Mouse (Mus musculus) forebrain, embryonic 13.5 days (tissue): ENCODE data around the gene Tmprss3. TPM values are rescaled to one million over a fixed set of nuclear protein-coding genes. Genes with fewer than 3 reads are reported as not detected.

Experiments
- ATAC-seq: fragments of 200-750 bp; cut with Nextera tagmentation; 2 replicates; pipeline ENCODE4 v1.8.0; 2017
- H3K27ac ChIP-seq: fragments of 300-500 bp; sonication (generic); 2 replicates; pipeline ENCODE4 v1.5.1; 2015; ENCODE audit warnings: inconsistent platforms, mild to moderate bottlenecking, moderate library complexity
- H3K27me3 ChIP-seq: fragments of 300-500 bp; sonication (generic); 2 replicates; pipeline ENCODE4 v1.6.1; 2015; ENCODE audit warnings: mild to moderate bottlenecking, inconsistent platforms
- H3K36me3 ChIP-seq: fragments of 300-500 bp; sonication (generic); 2 replicates; pipeline ENCODE4 v1.6.1; 2015; ENCODE audit warnings: mild to moderate bottlenecking, inconsistent platforms; ENCODE audit not compliant: poor library complexity, severe bottlenecking
- H3K4me1 ChIP-seq: fragments of 300-500 bp; sonication (generic); 2 replicates; pipeline ENCODE4 v1.6.1; 2015; ENCODE audit warnings: inconsistent platforms
- H3K4me2 ChIP-seq: fragments of 300-500 bp; sonication (generic); 2 replicates; pipeline ENCODE4 v1.6.1; 2015; ENCODE audit warnings: inconsistent platforms, mild to moderate bottlenecking, moderate library complexity
- H3K4me3 ChIP-seq: fragments of 300-500 bp; sonication (generic); 2 replicates; pipeline ENCODE4 v1.5.1; 2015; ENCODE audit warnings: mild to moderate bottlenecking, inconsistent platforms
- H3K9ac ChIP-seq: fragments of 300-500 bp; sonication (generic); 2 replicates; pipeline ENCODE4 v1.6.1; 2015; ENCODE audit warnings: mild to moderate bottlenecking, inconsistent platforms
- H3K9me3 ChIP-seq: fragments of 300-500 bp; sonication (generic); replicated peaks from 2 replicates; pipeline ENCODE4 v1.6.1; 2016; ENCODE audit warnings: inconsistent platforms
- WGBS: fragments of 180-500 bp; shearing (Covaris S2); methylation state at CpG from one replicate; pipeline ENCODE4 v1.1.7; 2015; 5-methylcytosine and 5-hydroxymethylcytosine counted together
- polyA plus RNA-seq: library from polyadenylated mRNA; unstranded; fragments of >200 nt; fragmentation: Nextera tagmentation; extraction: Ambion mirVana; gene quantifications from 2 replicates; pipeline ENCODE4 v1.2.1, GENCODE M21; 2015

The Tmprss3 gene
- polyA plus RNA-seq, 1 experiment from 2014 or later = not detected

- Histone ChIP-seq H3K36me3 (no peaks in the 10 kb centered on the region), H3K4me2 (no peak overlapping the region), H3K27ac (no peak overlapping the region), H3K4me1 (no peaks in the 10 kb centered on the region), H3K9me3 (no peaks in the 10 kb centered on the region), H3K9ac (no peak overlapping the region), H3K4me3 (no peak overlapping the region), H3K27me3 (no peaks in the 10 kb centered on the region)
- WGBS = 76% methylated on average over 8 of the region's 8 CpGs
- no peak for ATAC-seq
These were observed 7.0 kb downstream of the Tmprss3 start for GRCm38 (mm10) chr17:31191825-31192224.

- WGBS = 24% methylated on average over 4 of the region's 4 CpGs
- Histone ChIP-seq H3K27ac (no peak overlapping the region), H3K4me1 (no peaks in the 10 kb centered on the region), H3K4me2 (no peak overlapping the region), H3K9me3 (no peaks in the 10 kb centered on the region), H3K4me3 (no peak overlapping the region), H3K27me3 (no peaks in the 10 kb centered on the region), H3K36me3 (no peaks in the 10 kb centered on the region), H3K9ac (no peak overlapping the region)
- no peak for ATAC-seq
These were observed 11.4 kb downstream of the Tmprss3 start for GRCm38 (mm10) chr17:31187370-31187769.

GRCm38 (mm10) chr17:31184269-31184990 is 14.3 kb downstream of the Tmprss3 start:
- H3K36me3 ChIP-seq = no peaks in the 10 kb centered on the region
- no peak overlapping the region for H3K4me2 ChIP-seq
- H3K9ac ChIP-seq = no peak overlapping the region
- H3K27ac ChIP-seq = no peak overlapping the region
- H3K9me3 ChIP-seq = no peaks in the 10 kb centered on the region
- ATAC-seq = no peak
- no peaks in the 10 kb centered on the region for H3K27me3 ChIP-seq
- WGBS = 81% methylated on average over 12 of the region's 12 CpGs
- H3K4me3 ChIP-seq = no peak overlapping the region
- H3K4me1 ChIP-seq = no peaks in the 10 kb centered on the region

GRCm38 (mm10) chr17:31183180-31183974 is 15.4 kb downstream of the Tmprss3 start:
- no peaks in the 10 kb centered on the region for H3K4me1 ChIP-seq
- H3K9ac ChIP-seq = no peak overlapping the region
- no peak overlapping the region for H3K4me2 ChIP-seq
- H3K36me3 ChIP-seq = no peaks in the 10 kb centered on the region
- H3K27ac ChIP-seq = no peak overlapping the region
- no peak for ATAC-seq
- H3K9me3 ChIP-seq = no peaks in the 10 kb centered on the region
- WGBS = 80% methylated on average over 12 of the region's 12 CpGs
- no peaks in the 10 kb centered on the region for H3K27me3 ChIP-seq
- no peak overlapping the region for H3K4me3 ChIP-seq

- H3K4me1 ChIP-seq = no peaks in the 10 kb centered on the region
- H3K27ac ChIP-seq = no peak overlapping the region
- no peaks in the 10 kb centered on the region for H3K36me3 ChIP-seq
- no peak overlapping the region for H3K4me2 ChIP-seq
- no peaks in the 10 kb centered on the region for H3K9me3 ChIP-seq
- H3K4me3 ChIP-seq = no peak overlapping the region
- ATAC-seq = no peak
- no peaks in the 10 kb centered on the region for H3K27me3 ChIP-seq
- no peak overlapping the region for H3K9ac ChIP-seq
- WGBS = 86% methylated on average over 4 of the region's 4 CpGs
These were observed 17.3 kb downstream of the Tmprss3 start for GRCm38 (mm10) chr17:31181490-31181889.

- Histone ChIP-seq H3K4me2 (no peak overlapping the region), H3K27me3 (no peaks in the 10 kb centered on the region), H3K9ac (no peak overlapping the region), H3K27ac (no peak overlapping the region), H3K4me3 (no peak overlapping the region), H3K4me1 (no peaks in the 10 kb centered on the region), H3K9me3 (no peaks in the 10 kb centered on the region), H3K36me3 (no peaks in the 10 kb centered on the region)
- ATAC-seq = no peak
- 91% methylated on average over 4 of the region's 4 CpGs for WGBS
These were observed 22.5 kb downstream of the Tmprss3 start for GRCm38 (mm10) chr17:31176321-31176720.

GRCm38 (mm10) chr17:31169796-31170195 is 29.0 kb downstream of the Tmprss3 start:
- H3K9me3 ChIP-seq = no peaks in the 10 kb centered on the region
- no peak for ATAC-seq
- 91% methylated on average over 5 of the region's 5 CpGs for WGBS
- no peak overlapping the region for H3K4me2 ChIP-seq
- H3K4me1 ChIP-seq = no peaks in the 10 kb centered on the region
- H3K4me3 ChIP-seq = no peak overlapping the region
- no peak overlapping the region for H3K9ac ChIP-seq
- no peaks in the 10 kb centered on the region for H3K27me3 ChIP-seq
- H3K27ac ChIP-seq = no peak overlapping the region
- H3K36me3 ChIP-seq = no peaks in the 10 kb centered on the region

- Histone ChIP-seq H3K9me3 (no peaks in the 10 kb centered on the region), H3K9ac (no peak within 1 kb of the TSS), H3K4me3 (no peak within 1 kb of the TSS), H3K4me2 (no peak within 1 kb of the TSS), H3K27me3 (no peaks in the 10 kb centered on the region), H3K27ac (no peak within 1 kb of the TSS), H3K36me3 (no peaks in the 10 kb centered on the region), H3K4me1 (no peaks in the 10 kb centered on the region)
- 86% methylated on average over 6 of the region's 6 CpGs for WGBS
- ATAC-seq = no peak
These were observed 33.6 kb downstream of the Tmprss3 start, which contains the start of gene Tff1 for GRCm38 (mm10) chr17:31165127-31165526. TSS of gene Tff1 (minus strand) at chr17:31165277.

GRCm38 (mm10) chr17:31163821-31164220 is 35.0 kb downstream of the Tmprss3 start:
- Histone ChIP-seq H3K4me1 (no peaks in the 10 kb centered on the region), H3K27me3 (no peaks in the 10 kb centered on the region), H3K9ac (no peak overlapping the region), H3K4me2 (no peak overlapping the region), H3K27ac (no peak overlapping the region), H3K9me3 (no peaks in the 10 kb centered on the region), H3K36me3 (no peaks in the 10 kb centered on the region), H3K4me3 (no peak overlapping the region)
- WGBS = 84% methylated on average over 2 of the region's 2 CpGs
- no peak for ATAC-seq

- Histone ChIP-seq H3K4me2 (no peak overlapping the region), H3K4me1 (no peaks in the 10 kb centered on the region), H3K9me3 (no peaks in the 10 kb centered on the region), H3K9ac (no peak overlapping the region), H3K4me3 (no peak overlapping the region), H3K27ac (no peak overlapping the region), H3K36me3 (no peaks in the 10 kb centered on the region), H3K27me3 (no peaks in the 10 kb centered on the region)
- no peak for ATAC-seq
- WGBS = 92% methylated on average over 12 of the region's 12 CpGs
These were observed 36.2 kb downstream of the Tmprss3 start for GRCm38 (mm10) chr17:31162607-31163006.

- no peaks in the 10 kb centered on the region for H3K9me3 ChIP-seq
- 65% methylated on average over 4 of the region's 4 CpGs for WGBS
- H3K9ac ChIP-seq = no peak overlapping the region
- ATAC-seq = no peak
- H3K4me2 ChIP-seq = no peak overlapping the region
- H3K4me1 ChIP-seq = no peaks in the 10 kb centered on the region
- H3K27me3 ChIP-seq = no peaks in the 10 kb centered on the region
- H3K36me3 ChIP-seq = no peaks in the 10 kb centered on the region
- H3K27ac ChIP-seq = no peak overlapping the region
- no peak overlapping the region for H3K4me3 ChIP-seq
These were observed 38.5 kb downstream of the Tmprss3 start for GRCm38 (mm10) chr17:31160291-31160690.

GRCm38 (mm10) chr17:31157921-31158320 is 40.9 kb downstream of the Tmprss3 start:
- Histone ChIP-seq H3K9ac (no peak overlapping the region), H3K36me3 (no peaks in the 10 kb centered on the region), H3K27ac (no peak overlapping the region), H3K9me3 (no peaks in the 10 kb centered on the region), H3K4me3 (no peak overlapping the region), H3K27me3 (no peaks in the 10 kb centered on the region), H3K4me2 (no peak overlapping the region), H3K4me1 (no peaks in the 10 kb centered on the region)
- WGBS = 81% methylated on average over 6 of the region's 6 CpGs
- no peak for ATAC-seq
